Mouse (Mus musculus) erythroblast, embryonic 14.5 days (primary cell): ENCODE measurements around the gene Cnih3.

Source experiments
- GATA1 ChIP-seq: IDR thresholded peaks from 2 replicates; pipeline ENCODE4 v1.6.1; 2012; ENCODE audit warnings: low read length, inconsistent platforms, mixed read lengths
- TAL1 ChIP-seq: IDR thresholded peaks from 3 replicates; pipeline ENCODE4 v1.6.1; 2012; ENCODE audit warnings: low read length, inconsistent platforms, mixed read lengths

- no peak for TF ChIP-seq TAL1
- no peak for TF ChIP-seq GATA1
These were observed 12.9 kb downstream of the Cnih3 start for GRCm38 (mm10) chr1:181365376-181365775.
